Mouse (Mus musculus): ENCODE data around the gene Klk13.
"Not testable (repeated sequence)": the region's sequence is repeated elsewhere in the genome, so short reads cannot be mapped to it uniquely, and the experiment has no call there.

DNA sequence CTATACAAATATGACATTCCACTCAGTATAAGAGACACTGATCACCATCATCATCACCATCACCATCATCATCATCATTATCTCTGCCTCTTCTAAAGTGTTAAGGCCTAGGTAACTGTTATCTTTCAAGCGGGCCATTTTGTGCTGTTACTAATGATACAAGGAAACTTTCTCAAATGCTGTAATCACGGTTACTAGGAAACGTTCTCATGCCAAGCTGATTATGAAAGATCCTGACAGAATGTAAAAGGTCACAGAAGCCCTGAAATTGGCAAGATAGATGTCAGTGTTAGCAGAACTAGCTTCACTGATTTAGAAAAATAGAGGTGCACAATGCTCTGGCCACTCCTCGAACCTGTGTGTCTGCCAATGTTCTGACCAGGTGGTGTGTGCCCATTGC lies 45.1 kb upstream of the Klk13 start:
- not testable (repeated sequence) for TF ChIP-seq GABPA (IDR thresholded peaks at IDR 0.05; ENCODE audit: insufficient replicate concordance, low read depth, low read length); POLR2A (IDR thresholded peaks at IDR 0.05; ENCODE audit: low read depth, low read length); CTCF (conservative IDR thresholded peaks at IDR 0.05 in 1 of 2, IDR thresholded peaks at IDR 0.05 in 1 of 2; ENCODE audit: low read depth in 2 of 2, low read length in 2 of 2); E2F4 (IDR thresholded peaks at IDR 0.05; ENCODE audit: insufficient replicate concordance, low read depth, low read length); HCFC1 (IDR thresholded peaks at IDR 0.05; ENCODE audit: low read depth, low read length); USF1 (IDR thresholded peaks at IDR 0.05; ENCODE audit: low read depth, low read length); EP300 (IDR thresholded peaks at IDR 0.05; ENCODE audit: low read length); SMC3 (IDR thresholded peaks at IDR 0.05; ENCODE audit: low read depth, low read length); USF2 (conservative IDR thresholded peaks at IDR 0.05; ENCODE audit: low read depth, low read length); TBP (conservative IDR thresholded peaks at IDR 0.05; ENCODE audit: low read depth, low read length); CHD1 (IDR thresholded peaks at IDR 0.05; ENCODE audit: low read depth, low read length)
